Mouse (Mus musculus) lung, embryonic 15.5 days (tissue): ENCODE results near the gene Agk. TPM values are rescaled to one million over a fixed set of nuclear protein-coding genes. Genes with fewer than 3 reads are reported as not detected.

ENCODE experiments used
- polyA plus RNA-seq: library from polyadenylated mRNA; unstranded; fragments of >200 nt; fragmentation: Nextera tagmentation; extraction: Ambion mirVana; gene quantifications from 2 replicates; pipeline ENCODE4 v1.2.1, GENCODE M21; 2015

The Agk gene
- polyA plus RNA-seq, 1 experiment from 2014 or later = 44.2 TPM

Other genes with a start within 250 kb of the Agk start
- gene E330009J07Rik, start 111.0 kb downstream of the Agk start, polyA plus RNA-seq = 11.2 and 13.3 TPM in 2 replicates
- gene Wee2, start 113.9 kb downstream of the Agk start, polyA plus RNA-seq = not detected in 2 replicates
- gene Ssbp1, start 146.2 kb downstream of the Agk start, polyA plus RNA-seq = 133 and 134 TPM in 2 replicates
- gene Tas2r137, start 166.1 kb downstream of the Agk start, polyA plus RNA-seq = not detected in 2 replicates
- gene Tas2r108, start 168.4 kb downstream of the Agk start, polyA plus RNA-seq = not detected in 2 replicates
- gene Prss37, start 194.3 kb downstream of the Agk start, polyA plus RNA-seq = not detected in 2 replicates
- gene Olfr461, start 229.9 kb downstream of the Agk start, polyA plus RNA-seq = not detected in 2 replicates
- gene Olfr460, start 244.3 kb downstream of the Agk start, polyA plus RNA-seq = not detected in 2 replicates